Mouse (Mus musculus) brain, adult 2 months (tissue): ENCODE data around the gene A930018P22Rik.
"Not testable (repeated sequence)": the region's sequence is repeated elsewhere in the genome, so short reads cannot be mapped to it uniquely, and the experiment has no call there.

Source experiments
- DNase-seq: peaks from one replicate; pipeline ENCODE4 v3.0.0; 2011; ENCODE audit warnings: low read depth, low spot score

A930018P22Rik gene

DNA sequence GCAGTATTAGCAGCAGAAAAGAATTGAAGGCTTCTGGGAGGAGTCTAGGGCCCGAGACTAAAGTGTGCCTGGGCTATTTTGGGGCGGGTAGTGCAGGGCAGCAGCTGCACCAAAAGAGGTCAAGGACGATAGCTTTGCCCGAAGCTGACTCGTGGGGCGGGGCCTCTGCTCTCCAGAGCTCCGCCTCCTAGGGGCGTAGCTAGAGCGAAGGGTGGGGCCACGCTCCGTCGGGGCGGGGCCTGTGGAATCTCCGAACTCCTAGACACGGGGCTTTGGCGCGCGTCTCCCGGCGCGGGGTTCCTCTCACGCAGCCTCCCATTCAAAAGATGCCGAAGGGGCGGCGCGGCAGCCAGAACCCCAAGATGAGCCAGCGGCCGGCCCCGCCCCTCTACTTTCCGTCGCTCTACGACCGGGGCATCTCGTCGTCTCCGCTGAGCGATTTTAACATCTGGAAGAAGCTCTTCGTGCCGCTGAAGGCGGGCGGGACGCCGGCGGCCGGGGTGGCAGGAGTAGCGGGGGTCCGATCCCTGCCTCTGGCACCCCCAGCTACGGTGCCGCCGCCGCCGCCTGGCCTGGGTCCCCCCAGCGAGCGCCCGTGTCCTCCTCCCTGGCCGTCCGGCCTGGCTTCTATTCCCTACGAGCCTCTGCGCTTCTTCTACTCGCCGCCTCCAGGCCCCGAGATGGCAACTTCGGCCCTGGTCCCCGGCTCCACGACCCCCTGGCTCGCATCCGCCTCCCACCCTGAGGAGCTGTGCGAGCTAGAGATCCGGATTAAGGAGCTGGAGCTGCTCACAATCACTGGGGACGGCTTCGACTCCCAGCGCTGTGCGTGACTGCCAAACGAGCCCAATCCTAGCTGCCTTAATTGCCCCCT lies at the start of gene A930018P22Rik:
TSS of gene A930018P22Rik (plus strand) at position 265 of the 874 bp plus-strand sequence.
- DNase-seq = peak; percentile 94

DNA sequence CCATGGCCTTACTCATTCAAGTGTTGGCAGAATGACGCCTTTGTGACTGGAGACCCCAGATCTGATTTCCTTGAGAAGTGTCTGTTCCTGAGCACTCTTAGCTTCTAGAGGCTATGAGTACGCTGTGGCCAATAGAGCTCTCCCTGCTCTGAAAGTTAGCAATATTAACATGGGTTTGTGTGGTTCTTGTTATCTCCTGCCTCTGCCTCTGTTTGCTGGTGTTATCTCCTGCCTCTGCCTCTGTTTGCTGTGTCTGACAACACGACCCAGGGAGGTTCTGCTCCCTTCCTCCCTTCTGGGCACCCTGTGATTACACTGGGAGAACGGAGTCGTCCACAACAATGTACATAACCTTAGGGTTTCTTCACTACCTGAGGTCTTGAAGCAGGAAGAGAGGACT lies 44.3 kb upstream of the A930018P22Rik start:
- DNase-seq = not testable (repeated sequence)

- DNase-seq = not testable (repeated sequence)
Observed at GRCm38 (mm10) chr2:104081436-104082050, 41.0 kb upstream of the A930018P22Rik start.

- no peak for DNase-seq
Observed at GRCm38 (mm10) chr2:104082474-104082873, 40.1 kb upstream of the A930018P22Rik start.

GRCm38 (mm10) chr2:104084027-104084426 lies 38.5 kb upstream of the A930018P22Rik start:
- not testable (repeated sequence) for DNase-seq

- not testable (repeated sequence) for DNase-seq
Observed at GRCm38 (mm10) chr2:104087562-104087961, 35.0 kb upstream of the A930018P22Rik start.

- no peak for DNase-seq
Observed at GRCm38 (mm10) chr2:104093305-104093704, 29.3 kb upstream of the A930018P22Rik start.

- DNase-seq = peak; percentile 59
Observed at GRCm38 (mm10) chr2:104095741-104096213, 26.8 kb upstream of the A930018P22Rik start, which contains the start of gene Cd59a. Gene Cd59a (plus strand): TSS chr2:104095801.

GRCm38 (mm10) chr2:104096256-104096655 lies 26.3 kb upstream of the A930018P22Rik start:
- DNase-seq = no peak

GRCm38 (mm10) chr2:104096796-104097195 lies 25.8 kb upstream of the A930018P22Rik start:
- DNase-seq = not testable (repeated sequence)

DNA sequence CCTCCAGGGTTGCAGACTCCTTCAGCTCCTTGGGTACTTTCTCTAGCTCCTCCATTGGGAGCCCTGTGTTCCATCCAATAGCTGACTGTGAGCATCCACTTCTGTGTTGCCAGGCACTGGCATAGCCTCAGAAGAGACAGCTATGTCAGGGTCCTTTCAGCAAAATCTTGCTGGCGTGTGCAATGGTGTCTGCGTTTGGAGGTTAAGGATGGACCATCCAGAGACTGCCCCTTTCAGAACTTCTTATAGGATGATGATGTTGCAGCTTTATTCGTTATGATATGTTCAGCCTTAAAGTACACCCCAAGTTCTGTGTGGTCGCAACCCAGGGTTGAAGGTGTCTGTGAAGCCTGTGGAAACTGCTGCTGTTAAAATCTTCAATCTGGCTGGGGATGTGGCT lies 25.2 kb upstream of the A930018P22Rik start:
- not testable (repeated sequence) for DNase-seq

- no peak for DNase-seq
Observed at GRCm38 (mm10) chr2:104098529-104099230, 23.9 kb upstream of the A930018P22Rik start.

DNA sequence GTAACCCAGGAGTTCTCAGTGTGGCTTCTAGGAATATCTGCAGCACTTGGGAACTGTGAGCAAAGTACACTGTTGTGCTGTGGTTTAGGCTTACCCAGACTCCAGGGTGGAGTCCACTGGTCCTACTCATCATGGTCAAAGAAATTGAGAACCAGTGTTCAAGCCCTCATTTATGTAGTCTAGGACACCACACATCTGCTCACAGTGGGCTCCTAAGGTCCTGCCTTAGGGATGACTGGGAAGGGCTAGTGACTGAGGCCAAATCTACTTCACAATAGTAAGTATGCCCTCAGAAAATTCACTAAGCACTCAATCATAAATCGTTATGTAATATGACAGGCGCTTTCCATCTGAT lies 23.4 kb upstream of the A930018P22Rik start:
- no peak for DNase-seq

DNA sequence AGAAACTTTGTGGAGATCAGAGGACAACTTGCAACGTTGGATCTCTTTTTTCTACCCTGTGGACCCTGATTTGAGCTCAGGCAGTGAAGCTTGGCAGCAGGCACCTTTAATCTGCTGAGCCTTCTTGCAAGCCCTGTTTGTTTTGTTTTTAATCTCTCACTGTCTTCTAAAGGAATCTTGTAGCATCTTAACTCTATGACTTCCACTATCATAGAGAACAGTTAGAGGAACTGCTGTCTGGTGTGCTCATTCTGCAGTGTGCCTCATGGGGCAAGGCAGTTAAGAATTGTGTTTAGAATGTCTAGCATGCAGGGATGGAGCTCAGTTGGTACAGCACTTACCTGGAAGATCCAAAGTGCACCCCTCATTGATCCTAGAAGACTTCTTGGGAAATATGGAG lies 22.6 kb upstream of the A930018P22Rik start:
- no peak for DNase-seq

DNA sequence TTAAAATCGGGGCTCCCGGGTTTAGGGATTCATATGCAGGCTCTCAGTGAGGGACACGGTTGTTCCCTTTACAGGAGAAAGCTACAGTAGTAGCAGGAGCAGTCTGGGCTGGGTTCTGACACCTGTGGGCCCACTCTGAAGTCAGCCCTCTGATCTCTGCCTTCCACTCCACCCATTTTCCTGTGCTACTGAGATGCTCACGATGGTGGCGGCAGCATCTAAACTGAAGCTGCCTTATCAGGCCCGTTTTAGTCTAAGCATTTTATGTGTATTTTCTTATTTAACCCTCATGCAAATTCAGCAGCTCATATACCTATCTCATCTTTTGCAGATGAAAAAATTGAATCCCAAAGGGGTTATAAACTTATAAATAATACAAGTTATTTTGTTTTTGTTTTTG lies 17.8 kb upstream of the A930018P22Rik start:
- no peak for DNase-seq

DNA sequence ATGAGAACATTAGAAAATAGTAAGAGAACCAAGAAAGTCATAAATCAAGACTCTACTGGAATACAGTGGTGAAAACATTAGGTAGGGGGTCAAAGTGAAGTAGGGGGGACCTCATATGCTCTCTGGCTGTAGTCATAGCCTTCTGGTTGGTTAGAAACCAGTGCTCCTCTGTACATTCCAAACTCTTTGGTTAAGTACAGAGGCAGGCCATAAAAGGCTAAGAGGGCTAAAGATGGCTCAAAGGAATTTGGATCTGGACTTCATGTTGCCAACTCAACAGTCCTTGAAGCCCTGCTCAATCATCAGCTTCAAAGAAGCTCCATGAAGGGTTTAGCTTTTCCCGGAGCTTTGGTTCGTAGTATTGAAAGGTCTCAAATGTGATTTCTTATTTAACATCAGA lies 13.5 kb upstream of the A930018P22Rik start:
- DNase-seq = not testable (repeated sequence)

DNA sequence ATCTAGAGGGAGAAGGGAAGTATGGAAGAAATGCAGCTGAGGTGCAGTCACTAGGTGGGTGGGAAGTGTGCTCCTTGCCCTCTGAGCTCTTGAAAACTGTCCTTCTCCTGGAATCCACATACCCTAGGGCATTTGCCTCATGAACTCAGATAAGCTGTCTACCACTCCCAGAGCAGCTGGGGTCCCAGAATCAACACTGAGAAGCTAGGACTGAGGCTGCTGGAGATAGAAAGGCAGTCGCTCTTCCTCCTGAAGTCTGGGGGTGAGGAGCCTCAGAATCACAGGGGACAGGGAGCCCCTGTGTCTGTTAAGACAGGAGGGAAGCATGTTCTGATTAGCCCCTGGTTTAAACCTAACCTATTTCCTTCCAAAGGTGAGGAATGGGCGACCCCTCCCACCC lies 13.0 kb upstream of the A930018P22Rik start:
- DNase-seq = no peak

- no peak for DNase-seq
Observed at GRCm38 (mm10) chr2:104110031-104110430, 12.5 kb upstream of the A930018P22Rik start.

- DNase-seq = not testable (repeated sequence)
Observed at GRCm38 (mm10) chr2:104111170-104111797, 11.3 kb upstream of the A930018P22Rik start.

- not testable (repeated sequence) for DNase-seq
Observed at GRCm38 (mm10) chr2:104113563-104113962, 9.0 kb upstream of the A930018P22Rik start.

DNA sequence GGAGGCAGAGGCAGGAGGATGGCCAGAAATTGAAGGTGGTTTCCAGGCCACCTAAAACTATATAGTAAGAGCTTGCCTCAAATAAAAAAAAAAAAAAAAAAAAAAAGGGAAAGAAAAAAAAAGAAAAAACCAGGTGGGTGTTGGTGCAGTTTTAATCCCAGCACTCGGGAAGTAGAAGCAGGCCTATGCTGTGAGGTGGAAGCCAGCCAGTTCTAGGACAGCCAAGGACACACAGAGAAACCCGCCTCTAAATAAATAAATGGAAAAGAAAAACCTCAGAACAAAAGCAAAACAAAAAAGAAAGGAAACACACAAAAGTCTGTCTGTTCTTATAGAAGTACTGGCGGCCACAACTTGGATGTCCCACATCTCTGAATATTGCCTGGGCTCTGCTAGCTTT lies 7.7 kb upstream of the A930018P22Rik start:
- DNase-seq = no peak
